Mouse (Mus musculus) embryonic facial prominence, embryonic 12.5 days (tissue): ENCODE results near the gene Vps53. TPM values are rescaled to one million over a fixed set of nuclear protein-coding genes. Genes with fewer than 3 reads are reported as not detected.

Experiments used
- ATAC-seq: fragments of 200-750 bp; cut with Nextera tagmentation; 2 replicates; pipeline ENCODE4 v1.8.0; 2017; ENCODE audit not compliant: insufficient number of reproducible peaks, insufficient read depth, low FRiP score, low TSS enrichment
- H3K27ac ChIP-seq: fragments of 300-500 bp; sonication (generic); 2 replicates; pipeline ENCODE4 v1.5.1; 2016; ENCODE audit warnings: mild to moderate bottlenecking
- H3K27me3 ChIP-seq: fragments of 300-500 bp; sonication (generic); 2 replicates; pipeline ENCODE4 v1.6.1; 2016; ENCODE audit warnings: mild to moderate bottlenecking, moderate library complexity
- H3K36me3 ChIP-seq: fragments of 300-500 bp; sonication (generic); 2 replicates; pipeline ENCODE4 v1.6.1; 2016; ENCODE audit warnings: mild to moderate bottlenecking
- H3K4me1 ChIP-seq: fragments of 300-500 bp; sonication (generic); 2 replicates; pipeline ENCODE4 v1.6.1; 2016
- H3K4me2 ChIP-seq: fragments of 300-500 bp; sonication (generic); replicated peaks from 2 replicates; pipeline ENCODE4 v1.6.1; 2016; ENCODE audit warnings: mild to moderate bottlenecking, moderate library complexity
- H3K4me3 ChIP-seq: fragments of 300-500 bp; sonication (generic); 2 replicates; pipeline ENCODE4 v1.5.1; 2016; ENCODE audit warnings: mild to moderate bottlenecking
- H3K9ac ChIP-seq: fragments of 300-500 bp; sonication (generic); 2 replicates; pipeline ENCODE4 v1.6.1; 2016; ENCODE audit warnings: mild to moderate bottlenecking, moderate library complexity
- H3K9me3 ChIP-seq: fragments of 300-500 bp; sonication (generic); 2 replicates; pipeline ENCODE4 v1.6.1; 2016; ENCODE audit warnings: mild to moderate bottlenecking, moderate library complexity
- WGBS: fragments of 180-500 bp; shearing (Covaris S2); methylation state at CpG from one replicate; pipeline ENCODE4 v1.1.7; 2016; 5-methylcytosine and 5-hydroxymethylcytosine counted together
- polyA plus RNA-seq: library from polyadenylated mRNA; unstranded; fragments of >200 nt; fragmentation: Nextera tagmentation; extraction: Ambion mirVana; gene quantifications from 2 replicates; pipeline ENCODE4 v1.2.1, GENCODE M21; 2016

Vps53 gene
- polyA plus RNA-seq, 1 experiment from 2014 or later = 44.1 TPM

- 41% methylated on average over 10 of the region's 10 CpGs for WGBS
- peak overlapping the region; percentile 48 for H3K27ac ChIP-seq
Observed at GRCm38 (mm10) chr11:76042041-76042638, 137.3 kb downstream of the Vps53 start.

GRCm38 (mm10) chr11:76040761-76041376 is 138.6 kb downstream of the Vps53 start:
- no peaks in the 10 kb centered on the region for H3K27me3 ChIP-seq
- no peak overlapping the region for H3K4me3 ChIP-seq
- H3K4me1 ChIP-seq = peaks cover 15% of the 10 kb centered on the region
- no peak for ATAC-seq
- no peak overlapping the region for H3K4me2 ChIP-seq
- H3K36me3 ChIP-seq = no peaks in the 10 kb centered on the region
- H3K9me3 ChIP-seq = no peaks in the 10 kb centered on the region
- no peak overlapping the region for H3K27ac ChIP-seq
- no peak overlapping the region for H3K9ac ChIP-seq
- 61% methylated on average over 4 of the region's 4 CpGs for WGBS

More at GRCm38 (mm10) chr11:76042041-76042638, 137.3 kb downstream of the Vps53 start:
- no peak overlapping the region for H3K4me3 ChIP-seq
- H3K4me2 ChIP-seq = no peak overlapping the region
- peaks cover 15% of the 10 kb centered on the region for H3K4me1 ChIP-seq
- no peak for ATAC-seq
- H3K36me3 ChIP-seq = peaks cover 7% of the 10 kb centered on the region
- no peaks in the 10 kb centered on the region for H3K27me3 ChIP-seq
- no peaks in the 10 kb centered on the region for H3K9me3 ChIP-seq
- H3K9ac ChIP-seq = no peak overlapping the region

- WGBS = 90% methylated on average over 8 of the region's 8 CpGs
- no peak for ATAC-seq
- H3K27ac ChIP-seq = no peak overlapping the region
- no peaks in the 10 kb centered on the region for H3K36me3 ChIP-seq
- H3K4me2 ChIP-seq = no peak overlapping the region
- no peak overlapping the region for H3K9ac ChIP-seq
- no peaks in the 10 kb centered on the region for H3K9me3 ChIP-seq
- no peak overlapping the region for H3K4me3 ChIP-seq
- H3K27me3 ChIP-seq = no peaks in the 10 kb centered on the region
- H3K4me1 ChIP-seq = peaks cover 15% of the 10 kb centered on the region
Observed at GRCm38 (mm10) chr11:76040106-76040505, 139.3 kb downstream of the Vps53 start.

GRCm38 (mm10) chr11:76039271-76040053 is 140.0 kb downstream of the Vps53 start:
- Histone ChIP-seq H3K4me3 (no peak overlapping the region), H3K27ac (no peak overlapping the region), H3K4me2 (no peak overlapping the region), H3K9ac (no peak overlapping the region), H3K9me3 (no peaks in the 10 kb centered on the region), H3K27me3 (no peaks in the 10 kb centered on the region), H3K36me3 (no peaks in the 10 kb centered on the region), H3K4me1 (peaks cover 21% of the 10 kb centered on the region)
- 82% methylated on average over 3 of the region's 3 CpGs for WGBS
- no peak for ATAC-seq

- 46% methylated on average over 6 of the region's 6 CpGs for WGBS
- no peaks in the 10 kb centered on the region for H3K36me3 ChIP-seq
- H3K27me3 ChIP-seq = no peaks in the 10 kb centered on the region
- H3K27ac ChIP-seq = no peak overlapping the region
- no peaks in the 10 kb centered on the region for H3K9me3 ChIP-seq
- H3K4me1 ChIP-seq = peaks cover 17% of the 10 kb centered on the region
- no peak overlapping the region for H3K9ac ChIP-seq
- no peak overlapping the region for H3K4me3 ChIP-seq
- ATAC-seq = no peak
- H3K4me2 ChIP-seq = no peak overlapping the region
Observed at GRCm38 (mm10) chr11:76037581-76038294, 141.7 kb downstream of the Vps53 start.

- 80% methylated on average over 8 of the region's 8 CpGs for WGBS
- no peak for ATAC-seq
- Histone ChIP-seq H3K27ac (no peak overlapping the region), H3K9ac (no peak overlapping the region), H3K27me3 (no peaks in the 10 kb centered on the region), H3K4me2 (no peak overlapping the region), H3K9me3 (no peaks in the 10 kb centered on the region), H3K4me1 (peaks cover 8% of the 10 kb centered on the region), H3K36me3 (no peaks in the 10 kb centered on the region), H3K4me3 (no peak overlapping the region)
Observed at GRCm38 (mm10) chr11:76035182-76035581, 144.3 kb downstream of the Vps53 start.

- Histone ChIP-seq H3K27ac (no peak overlapping the region), H3K4me2 (no peak overlapping the region), H3K9ac (no peak overlapping the region), H3K4me1 (peaks cover 8% of the 10 kb centered on the region), H3K4me3 (no peak overlapping the region), H3K9me3 (no peaks in the 10 kb centered on the region), H3K36me3 (no peaks in the 10 kb centered on the region), H3K27me3 (no peaks in the 10 kb centered on the region)
- no peak for ATAC-seq
- 71% methylated on average over 4 of the region's 4 CpGs for WGBS
Observed at GRCm38 (mm10) chr11:76033836-76034235, 145.6 kb downstream of the Vps53 start.

- Histone ChIP-seq H3K4me3 (no peak overlapping the region), H3K36me3 (no peaks in the 10 kb centered on the region), H3K4me2 (no peak overlapping the region), H3K27ac (no peak overlapping the region), H3K9me3 (no peaks in the 10 kb centered on the region), H3K9ac (no peak overlapping the region), H3K27me3 (no peaks in the 10 kb centered on the region), H3K4me1 (peaks cover 9% of the 10 kb centered on the region)
- 77% methylated on average over 6 of the region's 6 CpGs for WGBS
- ATAC-seq = no peak
Observed at GRCm38 (mm10) chr11:76033359-76033758, 146.1 kb downstream of the Vps53 start.

- Histone ChIP-seq H3K9ac (peak overlapping the region; percentile 73), H3K4me2 (peak overlapping the region; percentile 83), H3K27ac (peak overlapping the region; percentile 87), H3K4me1 (peaks cover 27% of the 10 kb centered on the region), H3K9me3 (no peaks in the 10 kb centered on the region), H3K27me3 (no peaks in the 10 kb centered on the region; the same call in 1 of the 2 replicates), H3K4me3 (peak overlapping the region; percentile 85), H3K36me3 (no peaks in the 10 kb centered on the region)
- peak; percentile 41 for ATAC-seq
- 2% methylated on average over 13 of the region's 14 CpGs for WGBS
Observed at GRCm38 (mm10) chr11:76028072-76028465, 151.4 kb downstream of the Vps53 start.

- peak within 1 kb of the TSS; percentile 83 for H3K4me2 ChIP-seq
- WGBS = under 1% methylated on average over 86 of the region's 112 CpGs
Observed at GRCm38 (mm10) chr11:76027139-76028071, 152.0 kb downstream of the Vps53 start, which contains the start of gene Rflnb. Gene Rflnb, minus strand, starts transcription at chr11:76027782.

More at GRCm38 (mm10) chr11:76027139-76028071, 152.0 kb downstream of the Vps53 start, which contains the start of gene Rflnb:
- peak; percentile 74 for ATAC-seq
- peak within 1 kb of the TSS; percentile 73 for H3K9ac ChIP-seq
- H3K36me3 ChIP-seq = no peaks in the 10 kb centered on the region; the same call in 1 of the 2 replicates
- H3K27ac ChIP-seq = peak within 1 kb of the TSS; percentile 87
- peak within 1 kb of the TSS; percentile 85 for H3K4me3 ChIP-seq
- no peaks in the 10 kb centered on the region; the same call in 1 of the 2 replicates for H3K27me3 ChIP-seq
- H3K9me3 ChIP-seq = no peaks in the 10 kb centered on the region
- peaks cover 24% of the 10 kb centered on the region for H3K4me1 ChIP-seq
